Mouse (Mus musculus) heart, postnatal 25 days (tissue): ENCODE measurements at regions not wholly inside any gene's neighbourhood (a gene's known extent, or its start where the extent isn't known, plus 50 kb on each side); places are given as distances from the start of the nearest gene placed in this dataset.

Experiments
- DNase-seq: peaks from one replicate; pipeline ENCODE4 v3.0.0; 2022; ENCODE audit warnings: low spot score
- intact Hi-C: fragments of 180-260 bp; cut with DNase I; formaldehyde crosslinking; loops from one replicate; pipeline ENCODE4 v1.15.1; 2025

- DNase-seq = no peak
- intact Hi-C loops = no loop called here
Measured at GRCm38 (mm10) chr1:185823226-185823625, 293.9 kb downstream of the Lyplal1 start.

GRCm38 (mm10) chr1:185823956-185824355, 293.2 kb downstream of the Lyplal1 start:
- intact Hi-C loops = no loop called here
- no peak for DNase-seq

- intact Hi-C loops = no loop called here
- no peak for DNase-seq
Measured at GRCm38 (mm10) chr1:185827986-185828385, 289.1 kb downstream of the Lyplal1 start.

- intact Hi-C loops = no loop called here
- no peak for DNase-seq
Measured at GRCm38 (mm10) chr1:185828486-185828885, 288.6 kb downstream of the Lyplal1 start.

- no peak for DNase-seq
- intact Hi-C loops = no loop called here
Measured at GRCm38 (mm10) chr1:185832059-185832458, 285.1 kb downstream of the Lyplal1 start.

GRCm38 (mm10) chr1:185834171-185834570, 282.9 kb downstream of the Lyplal1 start:
- intact Hi-C loops = no loop called here
- no peak for DNase-seq

GRCm38 (mm10) chr1:185836632-185837281, 280.4 kb downstream of the Lyplal1 start:
- DNase-seq = no peak
- intact Hi-C loops = no loop called here

- DNase-seq = no peak
- intact Hi-C loops = no loop called here
Measured at GRCm38 (mm10) chr1:185842481-185842880, 274.6 kb downstream of the Lyplal1 start.

GRCm38 (mm10) chr1:185847161-185847560, 269.9 kb downstream of the Lyplal1 start:
- DNase-seq = no peak

GRCm38 (mm10) chr1:185850590-185850989, 266.5 kb downstream of the Lyplal1 start:
- DNase-seq = no peak
- intact Hi-C loops = no loop called here

More at GRCm38 (mm10) chr1:185847161-185847560, 269.9 kb downstream of the Lyplal1 start:
- intact Hi-C loops = no loop called here

- DNase-seq = no peak
- intact Hi-C loops = no loop called here
Measured at GRCm38 (mm10) chr1:185851262-185851893, 265.7 kb downstream of the Lyplal1 start.

- intact Hi-C loops = no loop called here
- no peak for DNase-seq
Measured at GRCm38 (mm10) chr1:185861692-185862091, 255.4 kb downstream of the Lyplal1 start.

GRCm38 (mm10) chr1:185865945-185866344, 251.2 kb downstream of the Lyplal1 start:
- intact Hi-C loops = no loop called here
- DNase-seq = no peak

GRCm38 (mm10) chr1:185866612-185867011, 250.5 kb downstream of the Lyplal1 start:
- intact Hi-C loops = no loop called here
- DNase-seq = no peak

GRCm38 (mm10) chr1:185867018-185867417, 250.1 kb downstream of the Lyplal1 start:
- intact Hi-C loops = no loop called here
- DNase-seq = no peak

GRCm38 (mm10) chr1:185868721-185869120, 248.4 kb downstream of the Lyplal1 start:
- intact Hi-C loops = no loop called here
- DNase-seq = no peak

- intact Hi-C loops = no loop called here
- no peak for DNase-seq
Measured at GRCm38 (mm10) chr1:185887031-185887430, 230.1 kb downstream of the Lyplal1 start.

- intact Hi-C loops = no loop called here
- no peak for DNase-seq
Measured at GRCm38 (mm10) chr1:185891814-185892213, 225.3 kb downstream of the Lyplal1 start.

- no peak for DNase-seq
- intact Hi-C loops = no loop called here
Measured at GRCm38 (mm10) chr1:185893421-185893820, 223.7 kb downstream of the Lyplal1 start.

GRCm38 (mm10) chr1:185898475-185898874, 218.6 kb downstream of the Lyplal1 start:
- DNase-seq = peak; percentile 3
- intact Hi-C loops = no loop called here

- DNase-seq = no peak
- intact Hi-C loops = no loop called here
Measured at GRCm38 (mm10) chr1:185900316-185900715, 216.8 kb downstream of the Lyplal1 start.

- DNase-seq = no peak
- intact Hi-C loops = no loop called here
Measured at GRCm38 (mm10) chr1:185902395-185902794, 214.7 kb downstream of the Lyplal1 start.
